Mouse (Mus musculus) frontal cortex, adult 2 months (tissue): ENCODE measurements around the gene Iqsec1. TPM values are rescaled to one million over a fixed set of nuclear protein-coding genes. Genes with fewer than 3 reads are reported as not detected.

Source experiments
- DNase-seq, 2 experiments: peaks; one replicate each; pipeline ENCODE4 v3.0.0; 2022; ENCODE audit warnings: low spot score in 1 of 2; ENCODE audit errors: extremely low spot score in 1 of 2
- polyA plus RNA-seq: library from polyadenylated mRNA; depleted of rRNA; stranded (reverse); fragments of >200 nt; gene quantifications from 2 replicates; pipeline ENCODE4 v1.2.3, GENCODE M21; 2012

The Iqsec1 gene
- polyA plus RNA-seq, 1 experiment: 142 TPM

- DNase-seq: no peak
Observed at GRCm38 (mm10) chr6:90892401-90892800, 96.1 kb downstream of the Iqsec1 start.

GRCm38 (mm10) chr6:90889356-90890285 is 98.9 kb downstream of the Iqsec1 start:
- DNase-seq: no peak

- no peak for DNase-seq
Observed at GRCm38 (mm10) chr6:90887024-90887775, 101.3 kb downstream of the Iqsec1 start.

GRCm38 (mm10) chr6:90885626-90886025 is 102.9 kb downstream of the Iqsec1 start:
- no peak for DNase-seq

GRCm38 (mm10) chr6:90884631-90885030 is 103.9 kb downstream of the Iqsec1 start:
- DNase-seq: no peak

GRCm38 (mm10) chr6:90880975-90881374 is 107.5 kb downstream of the Iqsec1 start:
- DNase-seq: no peak

GRCm38 (mm10) chr6:90880404-90880803 is 108.1 kb downstream of the Iqsec1 start:
- DNase-seq: peak; percentile 23 to 41

- peak; percentile 58 to 73 for DNase-seq
Observed at GRCm38 (mm10) chr6:90871581-90871980, 116.9 kb downstream of the Iqsec1 start.

- peak in 1 of 2 experiments; percentile 52 for DNase-seq
Observed at GRCm38 (mm10) chr6:90868033-90868432, 120.5 kb downstream of the Iqsec1 start.

GRCm38 (mm10) chr6:90861370-90861769 is 127.1 kb downstream of the Iqsec1 start:
- no peak for DNase-seq

GRCm38 (mm10) chr6:90857844-90858243 is 130.6 kb downstream of the Iqsec1 start:
- no peak for DNase-seq

GRCm38 (mm10) chr6:90852360-90852759 is 136.1 kb downstream of the Iqsec1 start:
- no peak for DNase-seq

GRCm38 (mm10) chr6:90848068-90848467 is 140.4 kb downstream of the Iqsec1 start:
- DNase-seq: peak in 1 of 2 experiments; percentile 32

- no peak for DNase-seq
Observed at GRCm38 (mm10) chr6:90847523-90847922, 141.0 kb downstream of the Iqsec1 start.

- DNase-seq: no peak
Observed at GRCm38 (mm10) chr6:90839972-90840371, 148.5 kb downstream of the Iqsec1 start.

- no peak for DNase-seq
Observed at GRCm38 (mm10) chr6:90836749-90837148, 151.7 kb downstream of the Iqsec1 start.

- peak; percentile 82 to 88 for DNase-seq
Observed at GRCm38 (mm10) chr6:90829536-90829935, 158.9 kb downstream of the Iqsec1 start.

- no peak for DNase-seq
Observed at GRCm38 (mm10) chr6:90825063-90825462, 163.4 kb downstream of the Iqsec1 start.

GRCm38 (mm10) chr6:90823322-90823721 is 165.2 kb downstream of the Iqsec1 start:
- no peak for DNase-seq

- DNase-seq: no peak
Observed at GRCm38 (mm10) chr6:90821916-90822602, 166.4 kb downstream of the Iqsec1 start.

GRCm38 (mm10) chr6:90819880-90820279 is 168.6 kb downstream of the Iqsec1 start:
- no peak for DNase-seq
